Comparison of ENCODE assay signal across 12 mouse cellular contexts in genomic region chr1:37353456-37353855, GRCm38 (mm10). TPM values are rescaled to one million over a fixed set of nuclear protein-coding genes. Genes with fewer than 3 reads are reported as not detected.
DNase-seq lines count a peak whose midpoint lies in the region.
"Had no signal": no experiment of that assay in that cellular context is flagged by ENCODE, and none has a peak within 500 bp of the region (broad histone marks: within the 10 kb centered on the region; RNA-seq: fewer than 3 reads in every experiment).

No protein-coding gene starts in this region.

- peak; percentile 12 for DNase-seq in adrenal gland, postnatal 14 days
- no peak for DNase-seq in adrenal gland, adult 8-10 months
- DNase-seq in 3134 (ENCODE audit: extremely low read depth, insufficient read length, low spot score) (peak; percentile 41), 3T3-L1 (ENCODE audit: low read depth, low spot score) (peak; percentile 63)
- peak; percentile 36 for DNase-seq in brain, adult 2 months (ENCODE audit: low read depth, low spot score)
- no peak for DNase-seq in lung, postnatal 36 days
- no peak for DNase-seq in cerebellum, adult 11 months
- no peak for DNase-seq in embryo, embryonic 10.5 days (ENCODE audit: low spot score)
- DNase-seq: cerebellum, adult 11-12 months; cerebellum, adult 9-10 months; cerebellum, postnatal 25 days; forebrain, postnatal 0 days had no signal

RNA-seq across cellular contexts. Expression of gene Inpp4a, which starts 53.8 kb away (rescaled TPM):
- total RNA-seq in adrenal gland, postnatal 14 days (2021): 21.2 and 23.5 TPM in 2 replicates
- 10 to 100 TPM; 23.0 to 35.6 (median 31.2) TPM for total RNA-seq in adrenal gland, adult 8-10 months (2022)

Comparison
In these comparisons a context has a peak if more than half of its experiments do, and no peak if none do; other contexts are left out.
1. DNase-seq: peak in adrenal gland, postnatal 14 days (single experiment), 3134 (single experiment), 3T3-L1 (single experiment) and brain, adult 2 months (single experiment); none in adrenal gland, adult 8-10 months (single experiment), lung, postnatal 36 days (single experiment), cerebellum, adult 11 months (single experiment) and embryo, embryonic 10.5 days (single experiment).